In the genomic region with DNA sequence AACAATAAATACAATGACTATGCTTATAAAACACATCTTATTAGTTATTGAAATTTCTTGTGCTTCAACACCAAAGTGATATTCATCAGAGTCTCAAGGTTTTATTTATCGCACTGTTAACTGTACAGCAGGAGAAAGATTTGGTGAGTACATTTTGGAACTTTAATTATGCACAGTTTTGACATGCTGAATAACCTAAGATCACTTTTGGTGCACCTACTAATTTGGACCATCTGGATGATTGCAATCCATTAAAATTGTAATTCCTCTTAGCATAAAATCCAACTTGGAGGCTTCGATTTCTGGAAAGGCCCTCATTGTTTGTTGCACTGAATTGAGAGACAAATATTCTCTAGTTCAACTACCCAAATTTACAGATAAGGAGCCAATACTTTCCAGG, we compare ENCODE assay signal across 17 mouse cellular contexts.
"Had no signal": no experiment of that assay in that cellular context is flagged by ENCODE, and none has a peak within 500 bp of the region (broad histone marks: within the 10 kb centered on the region; RNA-seq: fewer than 3 reads in every experiment).

No protein-coding gene starts in this region.

- H3K36me3 ChIP-seq: lung, embryonic 15.5 days; midbrain, embryonic 13.5 days; midbrain, embryonic 15.5 days; neural tube, embryonic 12.5 days; stomach, embryonic 15.5 days had no signal

- H3K4me1 ChIP-seq: lung, embryonic 15.5 days; megakaryocyte, embryonic 14.5 days; midbrain, embryonic 13.5 days; midbrain, embryonic 15.5 days; neural tube, embryonic 12.5 days; stomach, embryonic 15.5 days had no signal

- H3K9me3 ChIP-seq: lung, embryonic 15.5 days; megakaryocyte, embryonic 14.5 days; midbrain, embryonic 13.5 days; midbrain, embryonic 15.5 days; neural tube, embryonic 12.5 days; stomach, embryonic 15.5 days had no signal

- DNase-seq: lung, adult 2 months; lung, postnatal 14 days; lung, postnatal 36 days; right cerebral cortex, postnatal 14 days; thymus, adult 2 months; thymus, postnatal 25 days; thymus, postnatal 4 days had no signal

- H3K4me2 ChIP-seq: lung, embryonic 15.5 days; midbrain, embryonic 11.5 days; midbrain, embryonic 13.5 days; midbrain, embryonic 15.5 days; neural tube, embryonic 12.5 days; stomach, embryonic 15.5 days had no signal

- H3K4me3 ChIP-seq: lung, embryonic 15.5 days; megakaryocyte, embryonic 14.5 days; midbrain, embryonic 13.5 days; midbrain, embryonic 15.5 days; neural tube, embryonic 12.5 days; stomach, embryonic 15.5 days had no signal

- H3K27ac ChIP-seq: lung, embryonic 15.5 days; macrophage; midbrain, embryonic 13.5 days; midbrain, embryonic 15.5 days; neural tube, embryonic 12.5 days; stomach, embryonic 15.5 days; stomach, postnatal 0 days had no signal

- H3K27me3 ChIP-seq: lung, embryonic 15.5 days; megakaryocyte, embryonic 14.5 days; midbrain, embryonic 13.5 days; midbrain, embryonic 15.5 days; neural tube, embryonic 12.5 days; stomach, embryonic 15.5 days had no signal

- ATAC-seq: lung, postnatal 0 days; midbrain, embryonic 13.5 days; midbrain, embryonic 15.5 days had no signal

- H3K9ac ChIP-seq: lung, embryonic 15.5 days; midbrain, embryonic 13.5 days; midbrain, embryonic 15.5 days; neural tube, embryonic 12.5 days; stomach, embryonic 15.5 days had no signal
